Mouse (Mus musculus): Measurements from ENCODE around the gene Akap12.

The Akap12 gene

GRCm38 (mm10) chr10:4407191-4407590 is 141.0 kb downstream of the Akap12 start:
- DNase-seq = no peak

Measured in lung, postnatal 4 days (tissue).